Mouse (Mus musculus) intestine, embryonic 14.5 days (tissue): ENCODE measurements around the gene Ablim2. TPM values are rescaled to one million over a fixed set of nuclear protein-coding genes. Genes with fewer than 3 reads are reported as not detected.

Source experiments
- ATAC-seq: fragments of 200-750 bp; cut with Nextera tagmentation; replicated peaks from 2 replicates; pipeline ENCODE4 v1.8.0; 2017; ENCODE audit warnings: low read depth, moderate number of reproducible peaks, moderate TSS enrichment, moderate library complexity; ENCODE audit not compliant: low FRiP score, low TSS enrichment
- DNase-seq: peaks from one replicate; pipeline ENCODE4 v3.0.0-alpha.2; 2018; ENCODE audit warnings: low spot score
- H3K27ac ChIP-seq: fragments of 300-500 bp; sonication (generic); 2 replicates; pipeline ENCODE4 v1.5.1; 2014; ENCODE audit warnings: low read depth, mild to moderate bottlenecking, control low read depth
- H3K27me3 ChIP-seq: fragments of 300-500 bp; sonication (generic); replicated peaks from 2 replicates; pipeline ENCODE4 v1.6.1; 2014; ENCODE audit warnings: low read length, control low read depth; ENCODE audit not compliant: control insufficient read depth, insufficient read depth
- H3K36me3 ChIP-seq: fragments of 300-500 bp; sonication (generic); 2 replicates; pipeline ENCODE4 v1.6.1; 2014; ENCODE audit warnings: low read length, control low read depth; ENCODE audit not compliant: control insufficient read depth, insufficient read depth
- H3K4me1 ChIP-seq: fragments of 300-500 bp; sonication (generic); replicated peaks from 2 replicates; pipeline ENCODE4 v1.6.1; 2014; ENCODE audit warnings: low read length, control low read depth, mixed read lengths; ENCODE audit not compliant: control insufficient read depth, insufficient read depth
- H3K4me2 ChIP-seq: fragments of 300-500 bp; sonication (generic); 2 replicates; pipeline ENCODE4 v1.6.1; 2014; ENCODE audit warnings: low read length
- H3K4me3 ChIP-seq: fragments of 300-500 bp; sonication (generic); 2 replicates; pipeline ENCODE4 v1.5.1; 2014; ENCODE audit warnings: low read depth, low read length, control low read depth, mixed read lengths
- H3K9ac ChIP-seq: fragments of 300-500 bp; sonication (generic); 2 replicates; pipeline ENCODE4 v1.6.1; 2014; ENCODE audit warnings: mild to moderate bottlenecking, low read length
- H3K9me3 ChIP-seq: fragments of 300-500 bp; sonication (generic); 2 replicates; pipeline ENCODE4 v1.6.1; 2016; ENCODE audit warnings: low read length, control low read depth; ENCODE audit not compliant: control insufficient read depth
- WGBS: fragments of 180-500 bp; shearing (Covaris S2); extraction: QIAGEN DNeasy Blood & Tissue Kit; methylation state at CpG from one replicate; pipeline ENCODE4 v1.1.7; 2014; 5-methylcytosine and 5-hydroxymethylcytosine counted together
- polyA plus RNA-seq: library from polyadenylated mRNA; unstranded; fragments of >200 nt; fragmentation: Nextera tagmentation; extraction: Ambion mirVana; gene quantifications from 2 replicates; pipeline ENCODE4 v1.2.1, GENCODE M21; 2014

The Ablim2 gene
- polyA plus RNA-seq, 1 experiment from 2014 or later = 4.4 TPM

- Histone ChIP-seq H3K9ac (no peak overlapping the region), H3K4me2 (no peak overlapping the region), H3K4me1 (no peaks in the 10 kb centered on the region), H3K36me3 (no peaks in the 10 kb centered on the region), H3K9me3 (no peaks in the 10 kb centered on the region), H3K27me3 (no peaks in the 10 kb centered on the region), H3K4me3 (no peak overlapping the region), H3K27ac (no peak overlapping the region)
- no peak for DNase-seq
- 77% methylated on average over 5 of the region's 5 CpGs for WGBS
- no peak for ATAC-seq
Measured at GRCm38 (mm10) chr5:35851485-35851884, 93.8 kb downstream of the Ablim2 start.

- Histone ChIP-seq H3K27ac (no peak overlapping the region), H3K9me3 (no peaks in the 10 kb centered on the region), H3K36me3 (no peaks in the 10 kb centered on the region), H3K4me1 (no peaks in the 10 kb centered on the region), H3K4me2 (no peak overlapping the region), H3K27me3 (no peaks in the 10 kb centered on the region), H3K4me3 (no peak overlapping the region), H3K9ac (no peak overlapping the region)
- DNase-seq (no peak), ATAC-seq (no peak)
- 92% methylated on average over 4 of the region's 4 CpGs for WGBS
Measured at GRCm38 (mm10) chr5:35853463-35853862, 95.8 kb downstream of the Ablim2 start.

GRCm38 (mm10) chr5:35856245-35856644 lies 98.6 kb downstream of the Ablim2 start:
- Histone ChIP-seq H3K4me1 (no peaks in the 10 kb centered on the region), H3K27ac (no peak overlapping the region), H3K9ac (no peak overlapping the region), H3K4me3 (no peak overlapping the region), H3K4me2 (no peak overlapping the region), H3K36me3 (no peaks in the 10 kb centered on the region), H3K9me3 (no peaks in the 10 kb centered on the region), H3K27me3 (no peaks in the 10 kb centered on the region)
- no peak for DNase-seq
- WGBS = 15% methylated on average over 3 of the region's 3 CpGs
- no peak for ATAC-seq

GRCm38 (mm10) chr5:35858069-35858468 lies 100.4 kb downstream of the Ablim2 start:
- H3K27me3 ChIP-seq = no peaks in the 10 kb centered on the region
- whole genome bisulfite sequencing = 20% methylated on average over 6 of the region's 6 CpGs
- H3K36me3 ChIP-seq = no peaks in the 10 kb centered on the region
- H3K4me2 ChIP-seq = no peak overlapping the region
- DNase-seq (peak; percentile 90), ATAC-seq (0 out of 2 replicates have a peak, but pooled peaks have one; percentile 56)
- H3K9me3 ChIP-seq = no peaks in the 10 kb centered on the region
- no peak overlapping the region for H3K9ac ChIP-seq
- H3K27ac ChIP-seq = no peak overlapping the region
- no peaks in the 10 kb centered on the region for H3K4me1 ChIP-seq
- H3K4me3 ChIP-seq = no peak overlapping the region

- Histone ChIP-seq H3K9me3 (no peaks in the 10 kb centered on the region), H3K4me1 (no peaks in the 10 kb centered on the region), H3K36me3 (no peaks in the 10 kb centered on the region), H3K27ac (no peak overlapping the region), H3K4me3 (no peak overlapping the region), H3K9ac (no peak overlapping the region), H3K4me2 (no peak overlapping the region), H3K27me3 (no peaks in the 10 kb centered on the region)
- 90% methylated on average over 2 of the region's 2 CpGs for WGBS
- ATAC-seq (no peak), DNase-seq (no peak)
Measured at GRCm38 (mm10) chr5:35861456-35861855, 103.8 kb downstream of the Ablim2 start.

- Histone ChIP-seq H3K9ac (no peak overlapping the region), H3K4me3 (no peak overlapping the region), H3K4me1 (no peaks in the 10 kb centered on the region), H3K27ac (no peak overlapping the region), H3K27me3 (no peaks in the 10 kb centered on the region), H3K36me3 (no peaks in the 10 kb centered on the region), H3K9me3 (no peaks in the 10 kb centered on the region), H3K4me2 (no peak overlapping the region)
- ATAC-seq (peak; percentile 48), DNase-seq (no peak)
- WGBS = 75% methylated on average over 4 of the region's 4 CpGs
Measured at GRCm38 (mm10) chr5:35869973-35870372, 112.3 kb downstream of the Ablim2 start.

- ATAC-seq (peak; percentile 76), DNase-seq (peak; percentile 84)
- Histone ChIP-seq H3K9ac (no peak overlapping the region), H3K4me3 (no peak overlapping the region), H3K36me3 (no peaks in the 10 kb centered on the region), H3K4me2 (no peak overlapping the region), H3K27ac (no peak overlapping the region), H3K4me1 (no peaks in the 10 kb centered on the region), H3K9me3 (no peaks in the 10 kb centered on the region), H3K27me3 (no peaks in the 10 kb centered on the region)
- 58% methylated on average over 8 of the region's 8 CpGs for WGBS
Measured at GRCm38 (mm10) chr5:35870408-35871012, 112.8 kb downstream of the Ablim2 start.

GRCm38 (mm10) chr5:35873382-35873781 lies 115.7 kb downstream of the Ablim2 start:
- H3K4me3 ChIP-seq = no peak overlapping the region
- DNase-seq = no peak
- ATAC-seq = 0 out of 2 replicates have a peak, but pooled peaks have one; percentile 23
- H3K27ac ChIP-seq = no peak overlapping the region
- H3K36me3 ChIP-seq = no peaks in the 10 kb centered on the region
- H3K4me2 ChIP-seq = no peak overlapping the region
- no peak overlapping the region for H3K9ac ChIP-seq
- H3K27me3 ChIP-seq = no peaks in the 10 kb centered on the region
- H3K4me1 ChIP-seq = no peaks in the 10 kb centered on the region
- no peaks in the 10 kb centered on the region for H3K9me3 ChIP-seq
- 27% methylated on average over 4 of the region's 4 CpGs for WGBS

GRCm38 (mm10) chr5:35876236-35876635 lies 118.6 kb downstream of the Ablim2 start:
- Histone ChIP-seq H3K9me3 (no peaks in the 10 kb centered on the region), H3K4me1 (no peaks in the 10 kb centered on the region), H3K36me3 (no peaks in the 10 kb centered on the region), H3K4me2 (no peak overlapping the region), H3K27me3 (no peaks in the 10 kb centered on the region), H3K4me3 (no peak overlapping the region), H3K9ac (no peak overlapping the region), H3K27ac (no peak overlapping the region)
- DNase-seq (no peak), ATAC-seq (no peak)
- WGBS = 89% methylated on average over 5 of the region's 5 CpGs
